Mouse (Mus musculus) heart, postnatal 10 days (tissue): ENCODE results near the gene Prex1. TPM values are rescaled to one million over a fixed set of nuclear protein-coding genes. Genes with fewer than 3 reads are reported as not detected.
"Not testable (repeated sequence)": the region's sequence is repeated elsewhere in the genome, so short reads cannot be mapped to it uniquely, and the experiment has no call there.

Experiments
- DNase-seq, 2 experiments: peaks; one replicate each; pipeline ENCODE4 v3.0.0; 2021
- intact Hi-C: fragments of 180-260 bp; cut with DNase I; formaldehyde crosslinking; loops from one replicate; pipeline ENCODE4 v1.15.1; 2025
- total RNA-seq, 2 experiments: library from RNA; stranded (reverse); gene quantifications; 2 replicates each; pipeline ENCODE4 v1.2.3; 2021

The Prex1 gene
- 10 to 100 TPM; 12.1 to 17.7 TPM for total RNA-seq

DNA sequence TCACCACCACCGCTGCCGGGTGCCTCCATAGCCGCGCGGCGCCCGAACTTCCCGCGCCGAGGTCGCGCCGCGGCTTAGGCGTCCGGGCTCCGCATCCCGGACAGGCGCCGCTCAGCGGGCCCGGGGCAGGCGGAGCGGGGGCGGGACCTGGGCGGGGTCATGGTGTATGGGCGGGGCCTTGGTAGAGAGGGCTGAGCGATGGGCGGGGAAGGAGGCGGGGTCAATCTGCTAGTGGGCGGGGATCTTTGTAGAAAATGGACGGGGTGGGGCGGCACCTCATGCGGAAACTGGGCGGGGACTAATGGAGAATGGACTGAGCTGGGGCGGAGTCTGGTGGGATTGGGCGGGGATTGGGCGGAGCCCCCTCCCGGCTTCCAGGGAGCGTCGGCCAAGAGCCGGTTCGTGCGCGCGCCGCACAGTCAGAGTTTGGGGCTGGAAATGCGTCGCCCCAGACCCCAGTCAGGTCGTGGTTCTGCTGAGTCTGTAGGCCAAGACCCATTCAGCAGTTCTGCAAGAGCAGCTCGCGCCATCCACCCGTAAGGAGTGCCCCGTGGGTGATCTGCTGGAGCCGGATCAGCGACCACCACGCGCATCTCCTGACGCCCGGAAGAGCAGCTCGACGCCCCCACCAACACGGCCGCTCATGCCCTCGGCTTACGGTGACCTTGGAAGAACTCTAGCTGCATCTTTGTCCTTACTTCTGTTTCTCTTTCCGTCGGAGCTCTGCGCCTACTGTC is at the start of gene Prex1:
TSS of gene Prex1 (minus strand) at position 143 of the 737 bp plus-strand sequence.
- intact Hi-C loops: loop anchor here (1.0 to 5.0 kb wide), 5 partner anchors 42 to 122 kb away; no protein-coding TSS in a partner anchor

DNA sequence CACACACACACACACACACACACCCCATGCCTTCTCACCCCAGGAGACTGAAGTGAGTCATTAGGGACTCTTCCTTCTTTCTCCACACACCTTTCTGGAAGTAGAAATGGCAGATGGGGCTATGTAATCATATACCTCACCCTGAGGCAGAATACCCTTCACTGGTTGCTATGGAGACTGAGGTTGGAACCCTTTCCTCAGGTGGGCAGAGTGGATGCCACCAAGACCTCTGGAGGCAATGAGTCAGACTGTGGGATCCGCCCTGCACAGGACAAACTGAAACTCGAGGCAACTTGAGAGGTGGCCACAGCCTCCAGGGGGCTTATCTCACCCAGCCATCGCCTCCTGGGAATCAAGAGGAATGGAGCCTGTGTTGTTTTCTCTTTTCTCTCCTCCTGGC is 44.3 kb upstream of the Prex1 start:
- DNase-seq: no peak
- intact Hi-C loops: no loop called here

More for the DNA sequence above, at the start of gene Prex1:
- peak; percentile 99 for DNase-seq

DNA sequence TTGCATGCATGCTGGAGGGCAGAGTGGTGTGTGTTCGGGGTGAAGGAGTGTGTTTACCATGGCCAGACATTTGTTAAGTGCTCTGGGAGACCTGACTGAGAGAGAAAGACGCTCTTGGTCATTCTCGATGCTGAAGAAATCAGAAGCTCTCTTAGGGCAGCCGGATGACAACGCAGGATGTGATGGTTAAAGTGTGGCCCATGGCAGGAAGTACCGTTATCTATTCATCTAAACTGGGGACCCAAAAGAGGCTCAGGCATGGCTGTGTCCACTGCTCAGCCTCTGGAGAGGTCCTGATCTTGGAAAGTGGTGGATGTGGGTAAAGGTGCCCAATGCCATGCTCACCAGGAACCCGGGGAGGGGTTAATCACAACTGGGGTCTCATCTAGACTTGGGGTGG is 41.1 kb upstream of the Prex1 start:
- intact Hi-C loops: no loop called here
- no peak for DNase-seq

DNA sequence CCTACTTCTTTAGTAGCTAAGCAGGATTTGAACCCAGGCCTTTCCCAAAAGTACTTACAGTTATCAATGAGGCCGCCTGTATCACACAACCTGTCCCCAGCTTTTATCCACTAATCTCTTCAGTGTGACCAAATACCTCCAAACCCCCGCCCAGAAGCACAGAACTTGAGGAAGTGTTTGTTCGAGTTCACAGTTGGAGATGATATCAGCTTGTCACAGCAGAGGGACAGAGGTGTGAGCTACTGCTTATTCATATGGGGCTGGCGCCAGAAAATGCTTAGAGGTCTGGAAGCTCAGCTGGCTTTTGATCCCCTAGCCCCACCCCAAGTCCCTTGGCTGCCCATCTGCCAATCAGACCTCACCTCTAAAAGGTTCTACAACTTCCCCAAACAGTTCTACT is 40.6 kb upstream of the Prex1 start:
- no peak for DNase-seq
- intact Hi-C loops: no loop called here

DNA sequence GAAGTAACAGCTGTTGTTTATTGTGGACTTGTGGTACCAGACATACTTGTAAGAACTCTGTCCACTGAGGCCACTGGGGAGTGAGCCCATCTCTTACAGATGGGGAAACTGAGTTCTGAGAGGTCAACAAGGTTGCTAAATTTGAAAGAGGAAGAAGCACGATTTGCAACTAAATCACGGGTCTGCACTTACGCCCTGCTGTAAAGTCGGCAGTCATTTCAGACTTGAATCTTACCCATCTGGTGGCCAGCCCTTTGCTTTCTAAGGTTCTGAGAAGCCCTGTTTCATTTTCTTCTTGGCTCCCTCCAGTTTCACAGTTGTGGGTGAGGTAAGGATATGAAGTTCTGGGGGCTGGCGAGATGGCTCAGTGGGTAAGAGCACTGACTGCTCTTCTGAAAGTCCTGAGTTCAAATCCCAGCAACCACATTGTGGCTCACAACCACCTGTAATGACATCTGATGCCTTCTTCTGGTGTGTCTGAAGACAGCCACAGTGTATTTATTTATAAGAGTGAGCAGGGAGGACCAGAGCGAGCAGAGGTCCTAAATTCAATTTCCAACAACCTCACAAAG is 37.1 kb upstream of the Prex1 start:
- no peak for DNase-seq
- intact Hi-C loops: no loop called here

DNA sequence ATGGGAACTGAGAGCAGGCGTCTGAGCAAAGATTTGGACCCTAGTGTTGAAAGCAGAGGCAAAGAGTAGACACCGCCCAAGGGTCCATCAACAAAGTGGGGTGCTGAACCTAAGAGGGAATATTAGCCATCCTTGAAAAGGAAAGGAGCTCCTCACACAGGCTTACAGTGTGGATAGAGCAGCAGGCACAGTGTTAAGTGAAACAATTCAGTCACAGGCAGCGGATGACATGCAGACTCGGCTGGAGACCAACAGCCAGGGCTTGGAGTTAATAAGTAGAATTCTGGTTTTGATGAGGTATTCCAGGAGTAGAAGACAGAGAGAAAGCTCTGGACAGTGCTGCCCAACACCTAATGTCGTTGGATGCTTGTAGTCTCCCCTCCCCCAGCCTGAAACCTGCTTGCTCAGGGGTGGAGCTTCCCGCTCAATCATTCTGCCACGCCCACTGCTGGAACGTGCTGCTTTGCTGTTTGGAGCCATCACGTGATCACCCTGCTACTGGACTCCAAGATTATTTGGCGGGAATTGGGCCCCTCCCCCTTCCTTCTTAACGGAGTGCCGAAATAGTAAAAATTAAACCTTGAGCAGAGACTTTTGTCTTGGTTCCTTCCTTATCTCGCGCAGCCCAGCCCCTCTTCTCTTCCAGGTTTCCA is 32.8 kb upstream of the Prex1 start:
- DNase-seq: peak; percentile 28 to 32
- intact Hi-C loops: not testable (repeated sequence)

DNA sequence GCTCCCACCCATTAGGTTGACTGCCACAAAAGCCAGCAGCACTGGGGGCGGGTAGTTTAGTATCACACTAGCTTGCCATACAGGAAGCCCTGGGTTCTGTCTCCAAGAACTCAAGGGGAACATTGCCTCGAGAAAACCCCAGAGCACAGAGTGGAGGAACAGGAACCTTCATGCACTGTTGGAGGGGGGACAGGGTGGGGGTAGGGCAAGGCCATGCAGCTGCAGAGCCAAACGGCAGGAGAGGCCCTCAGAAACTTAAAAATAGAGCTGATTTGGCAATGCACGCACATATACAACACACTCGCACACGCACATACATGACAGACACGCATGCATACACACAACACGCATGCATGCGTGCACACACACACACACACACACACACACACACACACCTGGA is 32.2 kb upstream of the Prex1 start:
- DNase-seq: peak; percentile 11 to 13

DNA sequence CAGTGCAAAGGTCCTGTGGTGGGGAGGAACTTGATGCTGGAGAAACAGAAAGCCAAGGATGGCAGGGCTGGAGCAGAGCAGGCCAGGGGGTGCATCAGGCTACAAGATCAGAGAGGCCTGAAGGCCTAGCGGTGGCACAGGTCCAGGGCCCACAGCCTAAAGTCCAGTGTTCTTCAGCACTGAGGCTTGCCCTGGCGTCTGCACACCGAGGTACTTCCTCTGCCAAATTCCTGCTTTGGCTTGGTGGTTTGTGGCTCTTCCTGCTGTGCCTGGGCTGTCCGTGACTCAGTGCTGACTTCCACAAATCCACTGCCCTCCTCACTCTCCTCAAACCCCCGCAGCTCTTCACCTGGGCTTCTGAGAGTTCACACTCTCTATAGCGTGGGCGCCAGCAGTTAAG is 30.8 kb upstream of the Prex1 start:
- intact Hi-C loops: no loop called here
- no peak for DNase-seq

More for the DNA sequence above, 32.2 kb upstream of the Prex1 start:
- intact Hi-C loops: no loop called here

DNA sequence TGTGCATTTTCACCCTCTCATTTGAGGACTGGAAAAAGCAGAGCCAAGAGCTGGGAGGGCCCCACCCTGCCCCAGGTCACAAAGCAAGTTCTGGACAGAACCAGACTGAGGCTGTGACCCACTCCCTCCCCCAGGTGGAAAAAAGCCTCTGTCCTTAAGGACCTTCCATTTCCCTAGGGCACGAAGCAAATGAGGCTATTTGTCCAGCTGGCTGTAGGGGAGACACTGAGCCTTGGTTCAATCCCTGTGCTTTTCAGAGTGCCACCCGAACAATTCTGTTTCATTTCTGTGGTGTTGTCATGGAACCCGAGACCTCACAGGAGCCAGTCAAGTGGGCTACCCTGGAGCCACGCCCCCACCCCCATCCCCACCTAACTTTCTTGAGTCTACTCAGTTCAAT is 29.9 kb upstream of the Prex1 start:
- DNase-seq: no peak
- intact Hi-C loops: no loop called here

DNA sequence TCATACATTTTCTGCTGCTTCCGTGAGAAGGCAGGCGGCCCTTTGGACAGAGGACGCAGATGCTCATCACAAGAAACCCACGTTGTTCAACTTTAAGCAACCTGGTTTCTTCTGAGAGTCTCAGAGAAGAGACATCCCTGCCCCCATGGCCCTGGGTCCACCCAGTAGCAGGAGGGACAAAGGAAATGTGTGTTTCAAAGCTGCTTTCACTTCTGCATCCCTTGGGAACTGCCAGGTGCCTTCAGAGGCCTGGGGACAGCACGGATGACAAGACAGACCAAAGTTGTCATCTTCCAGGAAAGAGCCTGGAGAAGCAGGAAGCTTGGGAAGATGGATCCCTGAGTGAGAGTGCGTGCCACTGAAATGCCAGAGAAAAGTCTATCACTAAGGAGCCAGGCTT is 27.8 kb upstream of the Prex1 start:
- DNase-seq: no peak
- intact Hi-C loops: no loop called here

DNA sequence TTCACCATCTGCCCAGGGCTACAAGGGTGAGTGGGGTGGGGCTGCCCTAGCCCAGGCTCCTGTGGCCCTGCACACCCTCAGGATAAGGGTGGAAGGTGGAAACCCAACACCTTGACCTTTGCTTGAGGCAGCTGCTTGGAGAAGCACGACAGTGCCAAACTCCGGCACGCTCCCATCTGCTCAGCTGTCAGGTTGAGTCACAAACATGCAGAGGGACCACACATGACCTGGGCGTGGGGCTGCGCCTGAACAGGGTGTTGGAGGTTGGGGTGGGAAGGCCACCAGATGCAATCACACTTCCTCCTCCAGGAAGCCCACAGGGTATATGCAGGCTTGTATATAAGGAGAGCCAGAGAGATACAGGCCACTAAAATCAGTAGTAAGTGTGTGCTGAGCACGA is 26.8 kb upstream of the Prex1 start:
- DNase-seq: no peak
- intact Hi-C loops: no loop called here

DNA sequence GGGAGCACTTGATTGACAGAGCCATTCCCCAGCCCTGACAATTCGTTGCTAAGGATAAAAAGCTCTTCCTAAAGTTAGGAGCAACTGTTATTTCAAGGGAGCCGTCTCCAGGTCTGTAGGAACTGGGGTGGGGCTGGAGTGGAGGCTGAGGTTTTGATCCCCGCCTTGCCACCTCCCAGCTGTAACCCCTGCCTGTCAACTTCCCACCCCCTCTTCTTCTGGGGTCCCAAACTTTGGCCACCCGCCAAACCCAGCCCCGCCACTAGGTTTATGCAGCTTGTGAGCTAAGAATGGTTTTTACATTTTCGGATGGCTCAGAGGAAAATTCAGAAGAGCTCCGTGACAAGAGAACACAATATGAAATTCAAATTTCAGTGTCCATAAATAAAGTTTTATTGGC is 23.7 kb upstream of the Prex1 start:
- no peak for DNase-seq
- intact Hi-C loops: no loop called here

DNA sequence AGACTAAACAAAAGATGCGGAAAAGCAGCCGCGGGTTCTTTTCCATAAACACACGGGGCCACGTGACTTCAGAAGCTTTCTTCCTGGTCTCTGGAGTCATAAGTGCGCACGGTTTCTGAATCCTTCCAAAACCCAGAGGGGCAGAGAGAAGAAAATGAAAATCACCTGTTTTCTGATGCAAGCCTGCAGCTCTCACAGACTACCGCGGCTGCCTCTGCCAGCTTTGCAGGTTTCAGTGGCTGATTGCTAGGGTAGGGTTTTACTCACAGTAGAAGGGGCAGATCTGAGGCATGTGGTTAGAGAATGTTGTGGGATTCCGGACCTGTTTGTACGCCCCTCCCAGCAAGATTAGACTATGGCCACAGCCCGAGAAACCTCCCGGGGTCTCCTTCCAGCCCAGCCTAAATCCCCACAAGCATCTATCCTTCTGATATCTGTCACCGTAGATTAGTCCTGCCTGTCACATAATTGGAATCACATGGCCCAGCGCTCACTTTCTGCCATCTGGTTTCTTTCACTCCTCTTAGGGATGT is 21.9 kb upstream of the Prex1 start:
- no peak for DNase-seq
- intact Hi-C loops: no loop called here

DNA sequence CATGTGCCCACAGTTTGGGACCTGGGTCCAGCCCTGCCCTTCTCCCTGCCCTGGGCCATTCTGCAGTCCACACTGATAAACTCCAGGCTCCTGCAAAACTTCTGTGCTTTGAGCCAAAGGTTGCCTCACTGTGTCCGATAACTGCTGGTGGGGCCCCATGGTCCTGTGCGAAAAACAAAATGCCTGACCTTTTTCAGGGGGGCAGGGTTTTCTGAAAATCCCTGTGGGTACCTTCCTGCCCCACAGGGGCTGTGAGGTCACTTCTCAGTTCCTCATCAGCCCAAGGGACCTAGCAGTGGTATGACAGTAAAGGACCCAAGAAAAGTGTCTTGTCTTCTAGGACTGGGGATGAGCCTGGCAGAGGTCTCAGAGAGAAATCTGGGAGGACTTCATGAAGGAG is 19.2 kb upstream of the Prex1 start:
- no peak for DNase-seq
- intact Hi-C loops: no loop called here

DNA sequence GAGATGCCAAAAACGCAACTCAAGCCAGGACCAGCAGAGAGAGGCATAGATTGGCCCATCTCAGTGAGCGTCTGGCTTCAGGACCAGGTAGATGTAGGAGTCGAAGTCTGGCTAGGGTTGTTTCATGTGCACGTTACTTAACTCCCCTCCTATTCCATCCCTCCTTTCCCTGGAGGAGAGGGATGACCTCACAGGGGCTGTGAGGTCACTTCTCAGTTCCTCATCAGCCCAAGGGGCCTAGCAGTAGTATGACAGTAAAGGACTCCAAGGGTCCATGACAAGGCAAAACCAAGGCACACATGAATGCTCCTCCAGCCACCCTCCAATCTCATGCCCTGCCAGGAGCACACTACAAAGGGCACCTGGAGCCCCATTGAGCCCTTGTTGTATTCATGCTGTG is 18.5 kb upstream of the Prex1 start:
- intact Hi-C loops: no loop called here
- DNase-seq: no peak

DNA sequence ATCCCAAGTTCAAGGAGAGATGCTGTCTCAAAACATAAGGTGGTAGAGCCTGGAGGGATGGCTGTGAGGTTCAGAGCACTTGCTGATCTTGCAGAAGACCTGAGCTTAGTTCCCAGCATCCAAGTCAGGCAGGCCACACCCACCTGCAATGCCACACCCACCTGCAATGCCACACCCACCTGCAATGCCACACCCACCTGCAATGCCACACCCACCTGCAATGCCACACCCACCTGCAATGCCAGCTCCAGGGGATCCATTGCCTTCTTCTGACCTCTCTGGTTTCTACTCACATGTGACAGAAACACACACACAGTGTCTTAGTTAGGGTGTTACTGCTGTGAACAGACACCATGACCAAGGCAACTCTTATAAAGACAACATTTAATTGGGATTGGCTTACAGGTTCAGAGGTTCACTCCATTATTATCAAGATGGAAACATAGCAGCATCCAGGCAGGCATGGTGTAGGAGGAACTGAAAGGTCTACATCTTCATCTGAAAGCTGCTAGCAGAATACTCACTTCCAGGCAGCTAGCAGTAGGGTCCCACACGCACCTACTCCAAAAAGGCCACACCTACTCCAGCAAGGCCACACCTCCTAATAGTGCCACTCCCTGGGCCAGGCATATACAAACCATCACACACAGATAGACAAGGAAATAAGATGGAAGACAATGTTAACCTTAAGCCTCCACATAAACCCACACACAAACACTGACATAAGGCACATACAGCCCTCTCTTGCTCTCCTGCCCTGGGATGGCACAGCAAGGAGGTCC is 17.7 kb upstream of the Prex1 start:
- DNase-seq, intact Hi-C loops: not testable (repeated sequence)

DNA sequence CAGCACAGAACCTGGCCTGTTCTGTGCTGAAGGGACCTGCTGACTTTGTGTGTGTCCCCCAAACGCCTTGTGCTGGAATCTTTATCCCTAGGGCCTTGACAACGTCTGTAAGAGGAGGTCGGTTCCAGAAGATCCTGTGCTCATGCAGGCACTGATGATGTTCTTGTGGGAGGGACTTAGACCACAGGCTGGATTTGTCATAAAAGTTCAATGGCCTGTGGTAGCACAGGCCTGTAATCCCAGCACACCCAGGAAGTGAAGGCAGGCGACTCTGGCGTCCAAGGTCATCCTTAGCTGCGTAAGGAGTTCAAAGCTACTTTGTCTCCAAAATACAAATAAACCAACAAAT is 16.9 kb upstream of the Prex1 start:
- DNase-seq: no peak
- intact Hi-C loops: no loop called here

DNA sequence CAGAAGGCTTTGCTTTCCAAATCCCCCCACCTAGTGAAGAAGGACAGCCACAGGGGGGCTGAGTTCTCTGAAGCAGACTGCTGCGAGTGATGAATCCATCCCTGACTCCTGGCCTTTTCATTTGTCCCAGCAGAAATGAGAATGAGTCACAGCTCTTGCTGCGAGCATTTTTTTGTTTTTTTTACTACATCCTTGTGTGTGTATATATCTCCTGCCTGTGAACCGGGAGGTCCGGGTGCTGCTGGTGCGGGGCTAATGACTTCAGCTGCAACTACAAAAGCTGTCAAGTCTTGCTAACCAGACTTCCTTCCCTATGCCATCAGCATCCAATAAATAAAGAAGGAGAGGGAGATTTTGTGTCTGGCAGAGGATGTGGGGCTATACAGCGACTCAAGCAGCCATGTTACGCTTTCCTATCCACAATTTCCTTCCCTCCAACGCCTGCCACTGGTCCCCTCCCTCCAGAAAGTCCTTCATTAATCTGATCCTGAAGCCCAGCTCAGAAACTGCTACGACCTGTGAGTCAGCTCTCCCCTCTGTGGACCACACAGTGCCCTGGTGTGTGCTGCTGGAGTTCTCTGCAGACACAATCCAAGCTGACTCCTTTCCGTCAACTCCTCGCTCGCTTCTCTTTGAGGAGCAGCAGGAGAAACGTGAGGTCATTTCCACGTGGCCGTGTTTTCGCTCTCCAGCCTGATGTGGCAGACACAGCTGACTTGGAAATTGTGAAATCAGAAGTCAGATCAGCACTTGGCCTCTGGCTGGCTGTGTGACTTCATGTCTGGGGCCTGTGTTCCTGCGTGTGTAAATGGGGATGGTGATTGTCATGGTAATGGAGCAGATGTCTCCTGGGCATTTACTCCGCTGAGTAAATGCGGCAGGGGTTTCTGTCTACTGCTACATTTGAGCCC is 16.3 kb upstream of the Prex1 start:
- DNase-seq: peak; percentile 72 to 74
- intact Hi-C loops: no loop called here

DNA sequence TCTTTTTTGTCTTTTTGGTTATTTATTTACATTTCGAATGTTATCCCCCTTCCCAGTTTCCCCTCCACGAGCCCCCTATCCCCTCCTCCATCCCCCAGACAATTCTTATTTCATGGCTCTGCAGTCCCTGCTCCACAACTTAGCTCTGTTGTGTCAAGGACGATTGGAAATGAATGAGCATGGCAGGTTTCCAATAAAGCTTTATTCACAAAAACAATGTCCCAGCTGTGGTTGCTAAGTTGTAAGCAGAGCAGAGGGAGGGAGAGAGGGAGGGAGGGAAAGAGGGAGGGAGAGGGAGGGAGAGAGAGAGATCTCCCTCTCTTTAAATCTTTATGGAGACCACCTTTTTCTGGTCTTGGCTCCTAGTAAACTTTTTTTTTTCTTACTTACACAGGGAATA is 15.4 kb upstream of the Prex1 start:
- no peak for DNase-seq
- intact Hi-C loops: no loop called here

DNA sequence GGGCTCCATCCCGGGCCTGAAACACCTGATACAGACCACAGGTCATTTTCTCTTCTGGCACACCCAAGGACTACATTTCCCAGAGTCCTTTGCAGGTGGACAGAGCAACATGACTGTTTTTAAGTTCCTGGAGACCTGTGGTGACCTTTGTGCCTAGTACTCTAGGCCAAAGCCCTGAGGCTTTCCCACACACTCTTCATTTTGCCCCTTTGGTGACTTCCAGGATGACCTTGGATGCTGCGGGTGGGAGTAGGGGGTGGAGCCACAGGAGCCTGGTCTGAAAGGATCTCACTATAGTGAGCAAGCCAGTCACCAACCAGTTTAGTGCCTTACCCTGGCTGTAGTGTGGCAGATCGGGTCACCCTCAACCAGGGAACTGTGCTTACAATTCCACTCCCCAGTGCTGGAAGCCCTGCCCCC is 14.6 kb upstream of the Prex1 start:
- no peak for DNase-seq
- intact Hi-C loops: no loop called here
